Mouse (Mus musculus) gastrocnemius, adult 8-10 months (tissue): ENCODE data around the gene Rab7b. TPM values are rescaled to one million over a fixed set of nuclear protein-coding genes. Genes with fewer than 3 reads are reported as not detected.

Source experiments
- total RNA-seq, 4 experiments: library from RNA; stranded (reverse); gene quantifications; 2 replicates each; pipeline ENCODE4 v1.2.4; 2022

The Rab7b gene
- total RNA-seq, 4 experiments from 2014 or later, result 1.7 to 2.7 (median 2.1) TPM

Other genes with a start within 250 kb of the Rab7b start
- gene Srgap2, start 161.3 kb upstream of the Rab7b start, total RNA-seq, result 10 to 100 TPM in 2 of 4 experiments, 1 to 10 TPM in 2; 7.5 to 14.1 (median 10.9) TPM
- gene Fam72a, start 160.8 kb upstream of the Rab7b start, total RNA-seq, result under 1 TPM; 0.20 to 0.51 (median 0.24) TPM
- not detected for gene Avpr1b, start 89.5 kb upstream of the Rab7b start, total RNA-seq
- gene Ctse, start 50.4 kb upstream of the Rab7b start, total RNA-seq, result not detected
- not detected for gene Slc26a9, start 55.3 kb downstream of the Rab7b start, total RNA-seq
- gene Pm20d1, start 108.7 kb downstream of the Rab7b start, total RNA-seq, result under 1 TPM; 0.40 to 0.51 (median 0.44) TPM
- gene Slc41a1, start 138.8 kb downstream of the Rab7b start, total RNA-seq, result 10 to 100 TPM; 25.0 to 42.3 (median 39.1) TPM
- 1 to 10 TPM; 4.8 to 5.2 (median 4.9) TPM for gene Rab29, start 178.5 kb downstream of the Rab7b start, total RNA-seq
- 10 to 100 TPM; 73.0 to 79.7 (median 76.5) TPM for gene Nucks1, start 221.8 kb downstream of the Rab7b start, total RNA-seq